Mouse (Mus musculus): ENCODE data around the gene Lcat. TPM values are rescaled to one million over a fixed set of nuclear protein-coding genes. Genes with fewer than 3 reads are reported as not detected.

Gene Lcat
- polyA plus RNA-seq, 1 experiment: 2.7 TPM

DNA sequence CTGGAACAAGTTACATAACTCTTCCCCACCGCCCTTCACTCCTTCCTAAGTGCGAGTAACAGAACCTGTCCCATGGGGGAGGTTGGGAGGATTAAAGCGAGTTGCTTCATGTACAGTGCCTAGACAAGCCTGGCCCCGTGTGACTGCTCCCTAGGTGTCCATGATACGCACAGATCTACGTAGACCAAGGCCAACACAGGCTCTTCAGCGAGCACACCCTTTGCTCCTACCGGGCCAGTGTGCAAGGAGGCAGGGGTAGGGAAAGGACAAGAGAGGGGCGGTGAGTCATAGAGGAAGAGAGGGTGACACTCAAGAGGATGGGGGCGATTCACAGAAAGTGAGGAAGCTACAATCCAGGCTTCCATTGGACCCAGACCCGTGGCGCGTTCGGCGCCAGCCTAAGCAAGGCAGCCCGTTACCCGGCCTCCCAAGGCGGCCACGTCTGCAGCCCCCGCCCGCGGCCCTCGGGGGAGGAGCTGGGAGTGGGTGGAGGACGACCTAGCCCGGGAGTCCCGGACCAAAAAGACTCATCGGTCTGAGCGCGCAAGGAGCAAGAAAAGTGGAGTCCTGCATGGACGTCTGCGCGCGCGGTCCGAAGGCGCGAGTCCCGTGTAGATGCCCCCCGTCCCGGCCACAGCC, 22.2 kb upstream of the Lcat start:
- peak overlapping the region; percentile 52; the same call in 1 of the 2 replicates for H3K27ac ChIP-seq (ENCODE audit: insufficient read depth, low read length)
- 4% methylated on average over 40 of the region's 40 CpGs for WGBS
- H3K4me1 ChIP-seq (ENCODE audit: control insufficient read depth, insufficient read depth, insufficient read length): peaks cover 6% of the 10 kb centered on the region; the same call in 1 of the 2 replicates

DNA sequence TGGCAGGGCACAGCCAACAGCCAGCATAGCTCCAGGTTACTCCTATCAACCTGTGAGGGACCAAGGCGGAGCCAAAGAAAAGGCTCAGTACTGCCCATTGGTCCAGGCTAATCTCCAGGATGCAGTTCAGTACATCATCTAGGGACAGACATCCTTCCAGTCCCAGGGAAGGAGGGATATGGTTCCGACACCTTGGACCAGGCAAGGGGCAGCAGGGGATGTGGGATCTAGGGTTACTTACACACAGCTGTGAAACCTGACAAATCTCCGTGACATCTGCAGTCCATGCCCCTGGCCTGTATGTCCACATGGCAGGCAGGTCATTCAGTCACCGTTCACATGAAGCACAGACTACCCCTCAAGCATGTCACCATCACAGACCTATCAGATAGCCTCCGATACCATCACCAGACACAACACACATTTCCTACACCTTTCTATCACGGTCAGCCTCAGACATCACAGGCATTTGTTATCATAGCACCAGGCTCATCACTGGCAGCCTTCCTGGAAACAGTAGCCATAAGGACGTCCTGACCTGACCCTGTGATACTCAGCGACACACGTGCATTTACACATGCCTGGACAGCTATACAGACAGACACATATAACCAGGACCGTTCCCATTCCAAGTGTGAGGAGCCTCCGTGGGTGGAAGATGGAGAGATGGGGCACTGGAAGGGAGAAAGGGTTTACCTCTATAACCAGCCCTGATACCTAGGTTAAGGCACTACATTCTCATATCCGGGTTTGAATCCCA, 21.5 kb upstream of the Lcat start:
- Histone ChIP-seq H3K27ac (ENCODE audit: insufficient read depth, low read length) (no peak overlapping the region), H3K4me1 (ENCODE audit: control insufficient read depth, insufficient read depth, insufficient read length) (peaks cover 6% of the 10 kb centered on the region; the same call in 1 of the 2 replicates), H3K36me3 (ENCODE audit: control insufficient read depth, insufficient read depth, low read length) (no peaks in the 10 kb centered on the region), H3K4me3 (ENCODE audit: extremely low read depth, insufficient read depth, insufficient read length) (peak overlapping the region; percentile 78; the same call in 1 of the 2 replicates), H3K27me3 (ENCODE audit: control insufficient read depth, insufficient read depth, low read length) (no peaks in the 10 kb centered on the region)
- TF ChIP-seq POLR2A (IDR thresholded peaks at IDR 0.05; ENCODE audit: low read depth, low read length): no peak
- TF ChIP-seq CTCF (IDR thresholded peaks at IDR 0.05; ENCODE audit: extremely low read depth, insufficient read depth, insufficient read length, insufficient replicate concordance): no peak
- WGBS: 78% methylated on average over 12 of the region's 12 CpGs
- DNase-seq (ENCODE audit: low read depth in 1 of 2, low spot score in 2 of 2): no peak

More for the DNA sequence above, 22.2 kb upstream of the Lcat start:
- Histone ChIP-seq H3K27me3 (ENCODE audit: control insufficient read depth, insufficient read depth, low read length) (no peaks in the 10 kb centered on the region), H3K36me3 (ENCODE audit: control insufficient read depth, insufficient read depth, low read length) (no peaks in the 10 kb centered on the region), H3K4me3 (ENCODE audit: extremely low read depth, insufficient read depth, insufficient read length) (peak overlapping the region; percentile 78)
- TF ChIP-seq POLR2A (IDR thresholded peaks at IDR 0.05; ENCODE audit: low read depth, low read length) (no peak), CTCF (IDR thresholded peaks at IDR 0.05; ENCODE audit: extremely low read depth, insufficient read depth, insufficient read length, insufficient replicate concordance) (no peak)
- peak in 1 of 2 experiments; percentile 36 for DNase-seq (ENCODE audit: low read depth in 1 of 2, low spot score in 2 of 2)

GRCm38 (mm10) chr8:105961536-105961935, 18.4 kb upstream of the Lcat start:
- no peak for TF ChIP-seq POLR2A (IDR thresholded peaks at IDR 0.05; ENCODE audit: low read depth, low read length)
- Histone ChIP-seq H3K4me1 (ENCODE audit: control insufficient read depth, insufficient read depth, insufficient read length) (peaks cover 2% of the 10 kb centered on the region; the same call in 1 of the 2 replicates), H3K27me3 (ENCODE audit: control insufficient read depth, insufficient read depth, low read length) (no peaks in the 10 kb centered on the region), H3K36me3 (ENCODE audit: control insufficient read depth, insufficient read depth, low read length) (no peaks in the 10 kb centered on the region), H3K27ac (ENCODE audit: insufficient read depth, low read length) (no peak overlapping the region), H3K4me3 (ENCODE audit: extremely low read depth, insufficient read depth, insufficient read length) (no peak overlapping the region)
- WGBS: 82% methylated on average over 10 of the region's 10 CpGs
- no peak for DNase-seq (ENCODE audit: low read depth in 1 of 2, low spot score in 2 of 2)

GRCm38 (mm10) chr8:105961101-105961500, 17.9 kb upstream of the Lcat start:
- no peaks in the 10 kb centered on the region for H3K36me3 ChIP-seq (ENCODE audit: control insufficient read depth, insufficient read depth, low read length)
- 80% methylated on average over 14 of the region's 14 CpGs for WGBS
- H3K4me3 ChIP-seq (ENCODE audit: extremely low read depth, insufficient read depth, insufficient read length): no peak overlapping the region
- DNase-seq (ENCODE audit: low read depth in 1 of 2, low spot score in 2 of 2): no peak
- H3K4me1 ChIP-seq (ENCODE audit: control insufficient read depth, insufficient read depth, insufficient read length): peaks cover 2% of the 10 kb centered on the region; the same call in 1 of the 2 replicates
- no peak for TF ChIP-seq POLR2A (IDR thresholded peaks at IDR 0.05; ENCODE audit: low read depth, low read length)
- no peak for TF ChIP-seq CTCF (IDR thresholded peaks at IDR 0.05; ENCODE audit: extremely low read depth, insufficient read depth, insufficient read length, insufficient replicate concordance)
- H3K27me3 ChIP-seq (ENCODE audit: control insufficient read depth, insufficient read depth, low read length): no peaks in the 10 kb centered on the region
- no peak overlapping the region for H3K27ac ChIP-seq (ENCODE audit: insufficient read depth, low read length)

GRCm38 (mm10) chr8:105959350-105959749, 16.2 kb upstream of the Lcat start:
- TF ChIP-seq POLR2A (IDR thresholded peaks at IDR 0.05; ENCODE audit: low read depth, low read length): no peak
- TF ChIP-seq CTCF (IDR thresholded peaks at IDR 0.05; ENCODE audit: extremely low read depth, insufficient read depth, insufficient read length, insufficient replicate concordance): no peak
- WGBS: 92% methylated on average over 7 of the region's 7 CpGs
- Histone ChIP-seq H3K27ac (ENCODE audit: insufficient read depth, low read length) (no peak overlapping the region), H3K27me3 (ENCODE audit: control insufficient read depth, insufficient read depth, low read length) (no peaks in the 10 kb centered on the region), H3K36me3 (ENCODE audit: control insufficient read depth, insufficient read depth, low read length) (no peaks in the 10 kb centered on the region), H3K4me1 (ENCODE audit: control insufficient read depth, insufficient read depth, insufficient read length) (no peaks in the 10 kb centered on the region), H3K4me3 (ENCODE audit: extremely low read depth, insufficient read depth, insufficient read length) (no peak overlapping the region)
- no peak for DNase-seq (ENCODE audit: low read depth in 1 of 2, low spot score in 2 of 2)

DNA sequence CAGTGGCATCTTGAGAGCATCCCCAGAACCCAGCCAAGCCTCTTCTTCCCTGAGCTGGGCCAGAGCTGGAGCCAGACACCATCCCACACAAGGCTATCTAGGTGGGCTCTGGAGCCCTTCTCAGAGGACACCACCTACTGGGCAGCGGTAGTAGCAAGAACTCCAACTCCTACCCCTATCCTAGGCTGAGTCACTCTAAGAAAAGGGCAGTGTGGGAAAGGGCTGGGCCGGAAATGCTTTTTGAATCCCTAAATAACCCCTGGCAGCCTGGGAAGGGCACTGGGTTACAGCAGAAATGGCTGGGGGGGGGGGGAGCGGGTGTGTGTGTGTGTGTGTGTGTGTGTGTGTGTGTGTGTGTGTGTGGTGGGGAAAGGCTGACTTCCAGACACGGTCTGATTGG, 14.6 kb upstream of the Lcat start:
- DNase-seq (ENCODE audit: low read depth in 1 of 2, low spot score in 2 of 2): no peak
- Histone ChIP-seq H3K27ac (ENCODE audit: insufficient read depth, low read length) (no peak overlapping the region), H3K4me3 (ENCODE audit: extremely low read depth, insufficient read depth, insufficient read length) (no peak overlapping the region), H3K4me1 (ENCODE audit: control insufficient read depth, insufficient read depth, insufficient read length) (no peaks in the 10 kb centered on the region), H3K36me3 (ENCODE audit: control insufficient read depth, insufficient read depth, low read length) (no peaks in the 10 kb centered on the region), H3K27me3 (ENCODE audit: control insufficient read depth, insufficient read depth, low read length) (no peaks in the 10 kb centered on the region)
- WGBS: 87% methylated on average over 2 of the region's 4 CpGs
- TF ChIP-seq CTCF (IDR thresholded peaks at IDR 0.05; ENCODE audit: extremely low read depth, insufficient read depth, insufficient read length, insufficient replicate concordance) (no peak), POLR2A (IDR thresholded peaks at IDR 0.05; ENCODE audit: low read depth, low read length) (no peak)

GRCm38 (mm10) chr8:105956556-105956955, 13.4 kb upstream of the Lcat start:
- DNase-seq (ENCODE audit: low read depth in 1 of 2, low spot score in 2 of 2): no peak
- Histone ChIP-seq H3K27me3 (ENCODE audit: control insufficient read depth, insufficient read depth, low read length) (no peaks in the 10 kb centered on the region), H3K4me3 (ENCODE audit: extremely low read depth, insufficient read depth, insufficient read length) (no peak overlapping the region), H3K27ac (ENCODE audit: insufficient read depth, low read length) (no peak overlapping the region), H3K4me1 (ENCODE audit: control insufficient read depth, insufficient read depth, insufficient read length) (no peaks in the 10 kb centered on the region), H3K36me3 (ENCODE audit: control insufficient read depth, insufficient read depth, low read length) (peaks cover 2% of the 10 kb centered on the region; the same call in 1 of the 2 replicates)
- TF ChIP-seq POLR2A (IDR thresholded peaks at IDR 0.05; ENCODE audit: low read depth, low read length) (no peak), CTCF (IDR thresholded peaks at IDR 0.05; ENCODE audit: extremely low read depth, insufficient read depth, insufficient read length, insufficient replicate concordance) (no peak)
- WGBS: 92% methylated on average over 4 of the region's 4 CpGs
